Mouse (Mus musculus): ENCODE data around the gene Suox.
A peak's percentile ranks its signal among the peaks of the same experiment; 100 is the strongest.
"Not testable (repeated sequence)": the region's sequence is repeated elsewhere in the genome, so short reads cannot be mapped to it uniquely, and the experiment has no call there.

Suox gene

DNA sequence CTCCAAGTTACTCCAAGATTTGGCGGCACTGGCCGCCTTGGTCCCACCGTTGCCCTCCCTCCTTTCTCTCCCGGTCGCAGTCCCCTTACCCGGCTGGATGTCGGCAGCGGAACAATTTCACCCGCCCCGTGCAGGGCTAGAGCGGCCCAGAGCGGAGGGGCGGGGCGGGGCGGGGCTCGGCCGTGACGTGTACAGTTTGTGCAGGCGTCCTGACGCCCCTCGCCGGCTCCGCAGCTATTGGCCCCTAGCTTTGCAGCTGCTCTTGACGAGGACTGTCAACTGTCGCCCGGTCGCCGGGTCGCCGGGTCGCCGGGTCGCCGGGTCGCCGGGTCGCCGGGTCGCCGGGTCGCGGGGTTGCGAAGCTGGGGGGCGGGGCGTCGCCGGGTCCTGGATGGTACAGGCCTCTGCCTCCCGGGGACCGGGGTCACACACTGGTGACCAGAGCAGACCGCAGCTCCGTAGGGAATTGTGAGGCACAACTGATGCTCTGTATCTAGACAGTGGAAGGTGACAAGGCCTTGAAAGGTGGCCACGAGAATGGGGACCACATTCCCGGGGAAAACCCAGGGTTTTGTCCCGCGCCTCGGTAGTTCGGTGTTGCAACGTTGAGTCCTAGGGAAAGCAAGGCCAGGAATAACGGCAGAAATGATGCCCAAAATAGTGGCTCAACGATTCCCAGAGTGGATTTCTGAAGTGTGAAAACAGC is at the start of gene Suox:
Gene Suox (minus strand): TSS at position 311 of the 706 bp plus-strand sequence.
- peak; percentile 76 for DNase-seq

DNA sequence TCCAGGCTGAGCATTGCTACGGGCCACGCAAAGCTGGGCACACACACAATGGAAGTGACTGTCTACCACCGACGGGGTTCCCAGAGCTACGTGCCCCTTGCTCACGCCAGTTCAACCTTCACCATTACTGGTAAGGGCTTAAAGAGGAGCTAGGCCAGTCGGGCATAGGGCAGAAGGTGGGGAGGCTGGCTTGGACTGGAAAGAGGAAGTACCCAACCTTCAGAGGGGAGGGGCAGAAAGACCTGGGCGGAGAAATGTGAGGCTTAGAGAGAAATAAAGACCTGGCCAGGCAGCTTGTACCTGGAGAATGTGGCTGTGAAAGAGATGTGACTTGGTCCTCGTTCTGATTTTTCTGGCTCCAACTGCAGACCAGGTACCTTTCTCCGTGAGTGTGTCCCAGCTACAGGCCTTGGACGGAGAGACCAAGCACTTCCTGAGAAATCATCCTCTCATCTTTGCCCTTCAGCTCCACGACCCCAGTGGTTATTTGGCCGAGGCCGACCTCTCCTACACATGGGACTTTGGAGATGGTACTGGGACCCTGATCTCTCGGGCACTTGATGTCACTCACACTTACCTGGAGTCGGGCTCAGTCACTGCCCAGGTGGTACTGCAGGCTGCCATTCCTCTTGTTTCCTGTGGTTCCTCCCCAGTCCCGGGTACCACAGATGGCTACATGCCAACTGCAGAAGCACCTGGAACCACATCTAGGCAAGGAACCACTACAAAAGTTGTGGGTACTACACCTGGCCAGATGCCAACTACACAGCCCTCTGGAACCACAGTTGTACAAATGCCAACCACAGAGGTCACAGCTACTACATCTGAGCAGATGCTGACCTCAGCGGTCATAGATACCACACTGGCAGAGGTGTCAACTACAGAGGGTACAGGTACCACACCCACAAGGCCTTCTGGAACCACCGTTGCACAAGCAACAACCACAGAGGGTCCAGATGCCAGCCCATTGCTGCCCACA is 42.0 kb upstream of the Suox start:
- no peak for DNase-seq

DNA sequence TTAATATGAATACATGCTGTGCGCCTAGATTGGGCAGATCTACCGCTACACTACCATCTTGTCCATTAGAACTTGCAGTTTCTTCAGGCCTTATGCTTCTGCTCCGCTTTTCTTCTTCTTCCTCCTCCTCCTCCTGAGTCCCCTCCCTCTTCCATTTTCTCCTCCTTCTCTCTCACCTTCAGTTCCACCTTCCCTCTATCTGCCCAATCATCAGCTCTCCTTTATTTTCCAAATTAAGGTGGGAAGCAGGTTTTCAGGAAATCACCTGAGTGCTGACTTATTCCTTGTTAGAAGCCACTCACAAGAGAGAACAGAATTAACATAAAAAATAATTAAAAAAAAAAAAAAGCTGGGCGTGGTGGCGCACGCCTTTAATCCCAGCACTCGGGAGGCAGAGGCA is 37.4 kb upstream of the Suox start:
- not testable (repeated sequence) for DNase-seq

DNA sequence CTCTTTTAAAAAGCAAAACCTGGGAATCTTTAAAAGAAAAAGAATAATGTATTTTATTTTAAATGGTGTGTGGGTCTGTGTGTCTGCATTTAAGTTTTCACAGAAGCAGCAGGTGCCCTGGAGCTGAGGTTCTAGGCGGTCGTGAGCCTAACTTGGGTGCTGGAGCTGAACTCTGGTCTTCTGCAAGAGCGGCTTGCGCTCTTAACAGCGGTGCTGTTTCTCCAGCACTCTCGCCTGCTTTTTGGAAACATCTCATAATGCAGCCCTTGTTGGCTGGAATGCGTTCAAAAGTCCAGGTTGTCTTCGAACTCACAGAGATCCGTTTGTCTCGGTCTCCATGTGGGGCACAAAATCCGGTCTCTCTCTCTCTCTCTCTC is 31.4 kb upstream of the Suox start:
- DNase-seq: no peak

DNA sequence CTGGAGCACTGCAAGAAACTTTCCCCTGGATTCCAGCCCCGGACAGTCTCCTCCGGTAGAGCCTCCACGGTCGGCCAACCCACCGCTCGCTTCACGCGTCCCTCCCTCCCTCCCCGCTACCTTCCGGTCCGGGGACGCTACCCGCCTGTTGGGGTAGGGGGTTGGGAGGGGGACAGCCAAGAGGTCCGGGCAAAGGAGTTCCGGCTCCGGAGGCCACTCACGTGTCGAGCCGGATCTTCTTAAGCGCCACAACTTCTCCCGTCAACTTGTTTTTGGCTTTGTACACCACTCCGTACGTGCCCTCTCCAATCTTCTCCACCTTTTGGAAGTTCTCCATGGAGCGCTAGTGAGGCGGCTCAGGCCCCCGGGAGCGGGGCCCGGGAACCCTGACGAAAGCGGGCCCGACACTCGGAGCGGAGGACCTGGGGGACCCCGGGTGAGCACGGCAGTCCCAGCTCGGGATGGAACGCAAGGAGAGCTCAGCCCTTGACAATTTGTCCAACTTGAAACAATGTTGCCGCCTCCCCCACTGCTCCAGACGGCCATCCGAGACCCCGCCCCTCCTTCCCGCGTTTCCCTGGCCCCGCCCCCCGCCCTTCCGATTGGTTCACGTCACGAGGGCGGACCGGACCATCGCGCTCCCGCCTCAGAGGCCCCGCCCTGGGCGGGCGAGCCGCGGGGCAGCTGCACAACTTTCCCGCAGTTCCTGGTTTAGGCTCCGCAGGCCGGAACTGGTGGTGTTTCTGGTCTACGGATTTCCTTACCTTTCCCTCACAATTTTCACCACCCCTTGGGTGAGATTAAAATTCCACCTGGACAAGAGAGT is 30.8 kb upstream of the Suox start, which contains the start of gene Cdk2:
Gene Cdk2 (minus strand): TSS at position 541 of the 826 bp plus-strand sequence.
- DNase-seq: peak; percentile 80

DNA sequence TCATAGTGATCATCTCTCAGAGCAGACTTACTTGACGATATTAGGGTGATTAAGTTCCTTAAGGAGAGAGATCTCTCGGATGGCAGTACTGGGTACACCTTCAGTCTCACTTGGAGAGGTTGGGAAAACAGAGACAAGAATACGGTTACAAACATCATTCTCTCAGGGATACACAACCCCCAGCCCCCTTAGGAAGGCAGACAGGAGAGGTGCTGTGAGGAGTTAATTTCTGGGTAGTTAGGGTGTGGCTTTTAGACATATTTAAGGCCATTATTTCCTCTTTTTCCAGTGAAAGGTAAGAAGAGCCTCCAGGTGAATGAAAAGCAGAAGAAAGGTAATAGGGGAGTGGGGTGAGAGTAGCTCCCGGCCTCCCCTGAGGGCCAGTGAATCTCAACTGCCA is 30.0 kb upstream of the Suox start, which contains the start of gene Pmel:
Gene Pmel (plus strand): TSS at position 301 of the 400 bp plus-strand sequence.
- no peak for DNase-seq

DNA sequence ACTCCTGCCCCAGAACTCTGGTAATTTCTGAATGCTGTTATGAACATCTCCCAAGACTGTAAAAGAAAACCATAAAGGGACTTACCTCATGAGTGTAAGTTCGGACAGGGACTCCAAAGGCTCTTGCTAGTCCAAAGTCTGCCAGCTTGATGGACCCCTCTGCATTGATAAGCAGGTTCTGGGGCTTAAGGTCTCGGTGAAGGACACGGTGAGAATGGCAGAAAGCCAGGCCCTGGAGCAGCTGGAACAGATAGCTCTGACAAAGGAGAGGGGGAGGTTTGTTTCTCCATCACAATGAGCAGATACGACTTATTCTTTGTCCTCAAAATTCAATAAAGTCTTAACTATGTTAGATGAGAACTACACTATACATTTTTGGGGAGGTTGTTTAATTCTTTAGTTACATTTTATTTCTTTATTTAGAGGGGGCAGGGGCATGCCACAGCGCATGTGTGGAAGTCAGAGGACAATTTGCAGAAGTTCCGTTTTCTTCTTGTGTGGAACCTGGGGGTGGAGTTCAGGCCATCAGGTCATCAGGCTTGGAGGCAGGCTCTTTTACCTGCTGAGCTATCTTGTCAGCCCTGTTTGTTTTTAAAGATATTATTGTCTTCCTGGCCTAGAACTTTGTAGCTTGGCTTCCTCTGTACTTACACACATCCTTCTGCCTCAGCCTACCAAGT is 28.6 kb upstream of the Suox start:
- DNase-seq: no peak

DNA sequence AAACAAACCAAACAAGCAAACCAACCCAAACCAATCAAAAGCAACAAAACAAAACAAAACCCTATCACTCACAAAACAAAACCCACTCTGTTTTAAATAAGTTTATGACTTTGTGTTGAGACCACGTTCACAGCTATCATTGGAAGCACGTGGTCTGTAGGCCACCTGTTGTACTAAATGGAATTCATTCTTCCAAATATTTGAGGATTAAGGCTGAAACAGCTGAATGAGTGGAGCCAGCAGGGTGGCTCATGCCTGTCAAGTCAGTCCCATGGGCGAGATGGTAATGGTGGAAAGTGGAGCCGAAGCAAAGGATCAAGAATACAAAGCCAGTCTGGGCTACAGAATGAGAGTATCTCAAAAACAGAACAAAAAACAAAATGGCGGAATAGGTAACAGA is 26.8 kb upstream of the Suox start:
- DNase-seq: no peak

DNA sequence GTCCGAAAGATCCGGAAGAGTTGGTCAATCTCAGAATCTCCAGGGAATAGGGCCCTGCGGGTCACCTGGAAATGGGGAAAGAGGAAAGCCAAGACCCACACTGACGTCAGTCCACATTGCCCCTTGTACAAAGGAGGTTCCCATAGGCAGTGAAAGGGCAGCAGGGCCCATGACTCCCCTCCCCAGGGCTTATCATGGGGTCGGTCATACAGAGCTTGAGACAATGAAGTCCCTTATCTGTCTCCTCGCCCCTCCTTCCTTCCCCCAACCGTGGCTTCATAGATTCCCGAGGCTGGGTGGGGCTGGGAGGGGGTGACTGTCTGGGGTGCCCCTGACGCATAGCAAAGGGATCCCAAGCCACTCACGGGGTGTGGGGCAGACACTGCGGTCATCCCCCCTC is 25.7 kb upstream of the Suox start:
- no peak for DNase-seq

DNA sequence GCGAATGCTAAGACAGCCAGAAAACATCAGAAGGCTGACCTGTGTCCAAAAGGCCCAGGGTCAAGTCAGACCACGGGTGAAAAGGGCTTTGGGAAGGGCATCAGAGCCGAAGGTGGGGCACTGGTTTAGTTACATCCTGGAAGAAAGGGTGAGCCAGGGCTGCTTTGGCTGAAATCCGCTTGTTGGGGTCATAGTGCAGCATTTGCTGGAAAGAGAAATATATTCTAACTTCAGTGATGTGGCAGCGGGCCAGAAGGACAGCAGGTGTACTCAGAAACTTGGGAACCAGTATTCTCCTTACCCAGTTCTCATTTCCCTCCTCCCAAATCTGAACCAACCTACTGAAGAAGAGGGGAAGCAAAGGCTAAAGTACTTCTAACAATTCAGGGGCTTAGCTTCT is 25.1 kb upstream of the Suox start:
- no peak for DNase-seq

DNA sequence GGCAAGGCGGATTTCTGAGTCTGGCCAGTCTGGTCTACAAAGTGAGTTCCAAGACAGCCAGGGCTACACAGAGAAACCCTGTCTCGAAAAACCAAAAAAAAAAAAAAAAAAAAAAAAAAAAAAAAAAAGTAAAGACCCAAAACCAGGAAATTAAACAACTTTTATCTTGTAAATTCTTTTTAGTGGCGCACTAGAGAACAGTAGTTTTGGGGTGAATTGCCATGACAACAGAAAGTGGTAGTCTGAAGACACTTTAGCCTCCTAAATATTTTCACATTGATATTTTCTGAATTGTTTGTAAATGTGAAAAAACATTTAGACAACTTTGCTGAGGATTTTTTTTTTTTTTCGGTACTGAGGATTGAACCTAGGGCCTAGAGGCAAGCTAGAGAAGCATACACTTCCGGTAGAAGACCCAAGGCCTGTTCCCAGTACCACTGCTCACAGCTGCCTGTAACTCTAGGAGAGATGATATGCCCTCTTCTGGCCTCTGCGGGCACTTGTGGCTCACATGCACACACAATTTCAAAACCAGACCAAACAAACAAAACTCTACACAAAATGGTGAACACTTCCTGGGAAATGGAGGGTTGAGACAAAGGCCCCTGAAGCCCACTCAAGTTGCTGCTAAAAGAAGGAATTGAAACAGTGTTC is 23.3 kb upstream of the Suox start:
- no peak for DNase-seq

DNA sequence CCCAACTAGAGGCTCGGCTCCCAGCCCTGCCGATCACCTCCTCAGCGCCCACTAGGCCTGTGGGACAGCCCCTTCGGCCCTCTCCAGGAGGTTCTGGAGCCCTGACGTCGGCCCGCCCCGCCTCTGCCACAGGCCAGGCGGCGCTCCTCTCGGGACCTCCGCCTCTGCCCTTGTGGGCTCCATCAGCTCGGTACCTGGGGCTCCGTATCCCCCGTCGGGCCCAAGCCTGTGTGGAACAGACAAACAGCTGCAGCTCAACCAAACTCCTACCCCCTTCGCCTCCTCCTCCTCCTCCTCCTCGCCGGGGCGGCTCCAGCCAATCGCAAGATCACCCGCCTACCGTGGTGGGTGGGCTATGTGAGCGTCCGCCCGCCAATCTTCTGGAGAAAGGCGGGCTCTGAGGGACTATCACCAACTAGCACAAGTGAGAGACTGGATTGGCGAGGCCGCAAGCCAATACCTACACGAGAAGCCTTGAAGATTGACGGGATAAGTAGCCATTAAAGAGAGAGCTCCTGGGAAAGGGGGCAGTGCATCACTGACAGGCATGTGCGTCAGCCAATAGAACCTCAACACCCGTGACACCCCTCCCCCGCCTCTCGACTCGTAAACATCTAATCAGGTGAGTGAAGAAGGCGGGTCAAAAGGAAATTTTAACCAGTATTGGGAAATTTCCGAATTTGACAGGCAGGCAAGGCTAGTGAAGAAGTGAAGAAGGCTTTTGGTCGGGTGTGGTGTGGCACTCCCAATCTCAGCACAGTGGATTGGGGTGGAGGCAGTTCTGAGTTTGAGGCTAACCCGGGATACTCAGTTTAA is 22.3 kb upstream of the Suox start, which contains the start of gene Rab5b:
Gene Rab5b (minus strand): TSS at position 273 of the 816 bp plus-strand sequence.
- DNase-seq: peak; percentile 100

DNA sequence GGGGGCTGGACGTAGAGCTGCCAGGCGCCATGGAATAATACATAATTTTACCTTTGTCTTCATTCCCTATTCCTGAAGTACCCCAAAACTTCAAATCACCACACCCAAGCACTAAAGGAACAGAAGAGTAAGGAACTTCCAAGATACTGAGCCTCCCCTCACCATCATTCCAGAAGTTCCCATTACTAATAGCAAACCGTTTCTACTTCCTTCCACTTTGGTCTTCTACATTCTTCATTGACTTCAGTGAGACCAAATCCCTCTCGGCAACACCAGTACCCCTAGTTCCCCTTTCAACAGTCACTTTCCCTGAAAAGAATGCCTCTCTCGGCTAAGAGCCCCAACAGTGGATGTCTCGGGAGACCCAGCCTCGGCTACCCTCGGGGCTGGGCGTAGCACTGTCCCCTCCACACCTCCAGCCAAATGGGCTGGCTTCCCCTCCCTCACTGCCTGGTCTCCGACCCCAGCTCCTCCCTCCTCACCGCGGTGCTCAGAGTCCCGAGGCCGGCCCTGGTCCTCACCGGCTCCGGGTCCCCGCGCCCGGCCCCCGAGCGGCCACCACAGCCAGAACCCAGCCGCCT is 21.6 kb upstream of the Suox start:
- no peak for DNase-seq

DNA sequence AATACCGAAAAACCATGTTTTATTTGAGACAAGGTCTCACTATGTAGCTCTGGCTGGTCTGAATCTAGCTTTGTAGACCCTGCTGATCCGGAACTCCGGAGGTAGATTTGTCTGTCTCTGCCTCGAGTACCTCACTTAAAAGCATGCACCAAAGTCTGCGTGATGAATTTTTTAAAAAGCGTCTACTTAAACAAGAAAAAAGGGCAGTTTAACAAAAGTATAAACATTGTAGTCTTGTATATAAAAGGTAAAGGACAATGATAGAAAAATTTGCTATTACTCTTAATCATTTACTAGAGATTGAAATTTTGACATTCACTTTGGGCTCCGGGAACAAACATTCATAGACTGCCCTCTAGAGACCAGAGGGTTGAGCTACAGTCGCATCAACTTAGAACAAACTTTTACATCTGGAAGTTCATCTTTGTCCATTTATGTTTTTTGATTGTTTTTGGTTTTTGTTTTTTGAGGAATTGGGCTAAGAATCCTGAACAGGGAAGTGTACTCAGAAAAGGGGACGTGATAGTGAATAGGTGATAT is 666 bp upstream of the Suox start:
- DNase-seq: no peak

DNA sequence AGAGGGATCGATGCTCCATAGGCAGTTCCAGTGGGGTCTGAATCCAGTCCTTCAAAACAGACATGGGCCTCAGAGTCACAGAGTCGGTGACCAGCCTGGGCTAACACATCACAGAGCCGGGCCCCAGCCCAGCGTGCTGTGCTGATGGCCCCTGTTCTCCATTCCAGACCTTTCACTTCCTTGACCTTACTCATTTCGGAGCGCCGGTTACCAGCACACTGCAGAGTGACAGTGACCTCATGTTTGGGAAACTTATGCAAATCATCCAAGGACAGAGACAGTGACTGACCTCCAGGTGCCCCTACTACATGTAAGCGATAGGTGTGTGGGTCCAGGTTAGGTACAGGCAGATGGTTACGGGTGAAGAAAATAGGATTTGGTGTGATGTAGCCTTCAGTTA is 2.7 kb downstream of the Suox start:
- DNase-seq: no peak

DNA sequence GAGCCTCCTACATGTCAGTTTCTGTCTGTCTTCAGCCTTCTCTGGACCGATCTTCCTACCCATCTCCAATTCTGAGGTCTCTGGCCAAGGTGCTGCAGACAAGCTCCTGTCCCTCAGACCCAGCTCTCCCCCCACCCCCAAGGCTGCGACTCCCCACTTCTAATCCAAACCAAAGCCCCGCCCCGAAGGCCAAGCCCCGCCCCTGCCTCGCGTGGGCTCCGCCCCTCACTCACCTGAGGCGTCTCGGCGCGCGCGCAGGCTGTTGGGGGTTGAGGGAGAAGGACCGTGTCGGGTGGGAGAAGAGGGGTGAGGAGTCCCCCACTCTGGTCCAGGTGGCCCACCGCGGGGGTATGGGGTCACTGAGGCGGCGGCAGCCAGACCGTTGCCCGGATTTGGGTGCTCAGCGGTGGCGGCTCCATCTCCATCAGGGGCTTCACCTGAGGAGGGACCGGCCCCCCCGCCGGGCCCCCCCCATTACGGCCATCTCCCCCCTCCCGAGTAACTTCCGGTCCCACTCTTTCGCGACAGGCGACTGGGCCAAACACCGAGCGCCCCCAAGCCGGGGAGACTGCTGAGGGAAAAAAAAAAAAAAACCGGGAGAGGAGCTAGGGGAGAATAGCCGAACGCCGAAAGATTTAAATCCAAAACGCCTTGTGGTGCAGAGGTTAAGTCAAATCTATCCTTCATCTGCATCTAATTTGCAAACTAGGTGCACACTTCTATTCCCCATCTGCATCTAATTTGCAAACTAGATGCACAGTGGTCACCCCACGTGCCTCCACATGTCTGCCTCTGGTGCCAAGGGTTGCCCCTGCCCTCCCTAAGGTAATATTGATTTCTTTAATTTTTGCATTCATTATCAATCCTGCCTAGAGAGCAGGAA is 4.8 kb downstream of the Suox start:
- DNase-seq: peak; percentile 88

DNA sequence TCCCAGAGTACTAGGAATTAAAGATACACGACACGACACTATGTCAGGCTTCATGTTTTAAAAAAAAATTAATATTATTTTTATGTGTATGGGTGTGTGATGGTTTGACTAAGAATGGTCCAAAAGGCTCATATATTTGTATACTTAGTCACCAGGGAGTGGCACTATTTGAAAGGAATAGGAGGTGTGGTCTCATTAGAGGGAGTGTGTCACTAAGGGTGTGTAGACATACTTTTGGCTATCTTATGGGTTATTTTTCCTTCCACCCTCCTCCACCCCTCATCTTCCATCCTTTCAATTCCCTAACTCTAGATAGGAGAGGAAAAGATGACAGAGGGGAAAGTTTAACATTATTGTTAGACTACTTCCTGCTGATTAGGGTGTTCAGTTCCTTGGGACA is 8.1 kb downstream of the Suox start:
- DNase-seq: no peak

DNA sequence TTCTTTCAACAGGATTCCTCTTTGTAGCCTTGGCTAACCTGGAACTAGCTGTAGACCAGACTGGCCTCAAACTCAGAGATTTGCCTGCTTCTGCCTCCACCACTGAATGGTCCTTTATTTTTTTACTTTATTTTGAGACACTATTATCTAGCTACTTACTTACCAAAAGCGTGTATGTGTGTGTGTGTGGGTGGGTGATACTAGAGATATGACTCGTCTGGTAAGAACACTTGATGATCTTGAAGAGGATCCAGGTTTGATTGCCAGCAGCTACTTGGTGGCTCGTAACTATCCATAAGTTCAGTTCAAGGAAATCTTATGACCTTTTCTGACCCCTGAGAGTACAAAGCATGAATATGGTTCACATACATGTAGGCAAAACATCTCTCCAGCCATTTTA is 8.6 kb downstream of the Suox start:
- no peak for DNase-seq

DNA sequence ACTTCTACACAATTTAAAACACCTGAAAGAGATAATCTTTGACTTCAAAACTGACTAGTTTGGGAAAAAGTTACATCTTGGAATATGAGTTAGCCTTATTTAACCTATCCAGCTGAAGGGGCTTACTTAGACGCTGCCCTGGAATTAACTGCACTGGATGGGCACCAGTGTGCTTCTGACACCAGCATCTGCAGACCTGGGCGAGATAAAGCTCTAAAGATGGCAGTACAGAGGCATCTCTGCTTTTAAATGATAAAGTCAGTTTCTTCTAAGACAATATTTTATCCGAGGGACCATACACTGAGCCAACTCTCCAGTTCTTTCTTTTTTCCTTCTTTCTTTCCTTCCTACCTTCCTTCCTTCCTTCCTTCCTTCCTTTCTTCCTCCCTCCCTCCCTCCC is 9.1 kb downstream of the Suox start:
- no peak for DNase-seq
